Mouse (Mus musculus) ES-Bruce4 (cell line): Measurements from ENCODE around the gene Rasgef1b. TPM values are rescaled to one million over a fixed set of nuclear protein-coding genes. Genes with fewer than 3 reads are reported as not detected.

Experiments used
- H3K27ac ChIP-seq: 2 replicates; pipeline ENCODE4 v1.5.1; 2012; ENCODE audit warnings: low read length, inconsistent platforms; ENCODE audit not compliant: insufficient read depth
- H3K27me3 ChIP-seq: 2 replicates; pipeline ENCODE4 v1.6.1; 2012; ENCODE audit warnings: mild to moderate bottlenecking, low read length, inconsistent platforms; ENCODE audit not compliant: control insufficient read depth, poor library complexity, insufficient read depth, severe bottlenecking
- H3K36me3 ChIP-seq: 2 replicates; pipeline ENCODE4 v1.6.1; 2012; ENCODE audit warnings: inconsistent platforms, mild to moderate bottlenecking, low read length, moderate library complexity; ENCODE audit not compliant: control insufficient read depth, poor library complexity, insufficient read depth, severe bottlenecking
- H3K4me1 ChIP-seq: one replicate; pipeline ENCODE4 v1.8.1; 2011; ENCODE audit warnings: low read length; ENCODE audit not compliant: control insufficient read depth, insufficient read depth
- H3K4me3 ChIP-seq: 2 replicates; pipeline ENCODE4 v1.5.1; 2011; ENCODE audit warnings: low read depth, mild to moderate bottlenecking, low read length
- H3K9ac ChIP-seq: 2 replicates; pipeline ENCODE4 v1.6.1; 2012; ENCODE audit warnings: low read depth, mild to moderate bottlenecking, inconsistent platforms; ENCODE audit not compliant: poor library complexity, severe bottlenecking
- H3K9me3 ChIP-seq: replicated peaks from 2 replicates; pipeline ENCODE4 v1.6.1; 2012; ENCODE audit warnings: mild to moderate bottlenecking, low read length, inconsistent platforms; ENCODE audit not compliant: control insufficient read depth, poor library complexity, insufficient read depth, severe bottlenecking
- CTCF ChIP-seq: IDR thresholded peaks from one replicate; pipeline ENCODE4 v1.8.1; 2011; ENCODE audit warnings: low read depth, low read length
- EP300 ChIP-seq: IDR thresholded peaks from 2 replicates; pipeline ENCODE4 v1.6.1; 2011; ENCODE audit warnings: low read depth, low read length; ENCODE audit not compliant: insufficient read depth
- POLR2A ChIP-seq: IDR thresholded peaks from one replicate; pipeline ENCODE4 v1.8.1; 2011; ENCODE audit warnings: low read length; ENCODE audit not compliant: insufficient read depth
- polyA plus RNA-seq: library from polyadenylated mRNA; stranded (reverse); fragments of >200 nt; gene quantifications from 2 replicates; pipeline ENCODE4 v1.2.4, GENCODE M21; 2011; ENCODE audit warnings: low read depth; ENCODE audit not compliant: missing spikeins, insufficient read depth, insufficient read length

Gene Rasgef1b
- polyA plus RNA-seq, 1 experiment = 1.9 TPM

- Histone ChIP-seq H3K9me3 (no peaks in the 10 kb centered on the region), H3K4me3 (no peak overlapping the region), H3K9ac (no peak overlapping the region), H3K27me3 (no peaks in the 10 kb centered on the region), H3K4me1 (no peaks in the 10 kb centered on the region), H3K36me3 (no peaks in the 10 kb centered on the region), H3K27ac (no peak overlapping the region)
- no peak for TF ChIP-seq POLR2A
- TF ChIP-seq CTCF = no peak
- TF ChIP-seq EP300 = no peak
Measured at GRCm38 (mm10) chr5:99753368-99753767, 24.5 kb upstream of the Rasgef1b start.

- H3K4me1 ChIP-seq = no peaks in the 10 kb centered on the region
- H3K4me3 ChIP-seq = no peak overlapping the region
- no peak overlapping the region for H3K9ac ChIP-seq
- no peaks in the 10 kb centered on the region for H3K36me3 ChIP-seq
- no peak overlapping the region for H3K27ac ChIP-seq
- H3K9me3 ChIP-seq = no peaks in the 10 kb centered on the region
- no peaks in the 10 kb centered on the region for H3K27me3 ChIP-seq
- TF ChIP-seq POLR2A (no peak), EP300 (no peak), CTCF (no peak)
Measured at GRCm38 (mm10) chr5:99752670-99753231, 23.9 kb upstream of the Rasgef1b start.

GRCm38 (mm10) chr5:99748417-99748816 is 19.6 kb upstream of the Rasgef1b start:
- TF ChIP-seq CTCF = no peak
- TF ChIP-seq EP300 = no peak
- no peak for TF ChIP-seq POLR2A
- H3K9me3 ChIP-seq = no peaks in the 10 kb centered on the region
- H3K4me1 ChIP-seq = no peaks in the 10 kb centered on the region
- no peaks in the 10 kb centered on the region for H3K27me3 ChIP-seq
- H3K4me3 ChIP-seq = no peak overlapping the region
- no peak overlapping the region for H3K9ac ChIP-seq
- no peak overlapping the region for H3K27ac ChIP-seq
- H3K36me3 ChIP-seq = no peaks in the 10 kb centered on the region

- TF ChIP-seq EP300 (no peak), CTCF (no peak), POLR2A (no peak)
- H3K27ac ChIP-seq = no peak overlapping the region
- H3K36me3 ChIP-seq = no peaks in the 10 kb centered on the region
- no peaks in the 10 kb centered on the region for H3K4me1 ChIP-seq
- H3K27me3 ChIP-seq = no peaks in the 10 kb centered on the region
- no peaks in the 10 kb centered on the region for H3K9me3 ChIP-seq
- H3K9ac ChIP-seq = no peak overlapping the region
- H3K4me3 ChIP-seq = no peak overlapping the region
Measured at GRCm38 (mm10) chr5:99746087-99746486, 17.2 kb upstream of the Rasgef1b start.

GRCm38 (mm10) chr5:99742874-99743273 is 14.0 kb upstream of the Rasgef1b start:
- no peak overlapping the region for H3K27ac ChIP-seq
- no peak overlapping the region for H3K4me3 ChIP-seq
- TF ChIP-seq EP300 (no peak), CTCF (no peak)
- H3K36me3 ChIP-seq = no peaks in the 10 kb centered on the region
- no peak overlapping the region for H3K9ac ChIP-seq
- H3K27me3 ChIP-seq = 0 out of 2 replicates have a peak, but pooled peaks cover 2% of the 10 kb centered on the region
- no peaks in the 10 kb centered on the region for H3K4me1 ChIP-seq
- H3K9me3 ChIP-seq = no peaks in the 10 kb centered on the region

GRCm38 (mm10) chr5:99742056-99742455 is 13.2 kb upstream of the Rasgef1b start:
- H3K4me1 ChIP-seq = no peaks in the 10 kb centered on the region
- 0 out of 2 replicates have a peak, but pooled peaks cover 2% of the 10 kb centered on the region for H3K27me3 ChIP-seq
- H3K9ac ChIP-seq = no peak overlapping the region
- no peaks in the 10 kb centered on the region for H3K36me3 ChIP-seq
- H3K4me3 ChIP-seq = no peak overlapping the region
- no peaks in the 10 kb centered on the region for H3K9me3 ChIP-seq
- TF ChIP-seq POLR2A (no peak), EP300 (no peak), CTCF (no peak)
- H3K27ac ChIP-seq = no peak overlapping the region
